Mouse (Mus musculus): ENCODE measurements at regions not wholly inside any gene's neighbourhood (a gene's known extent, or its start where the extent isn't known, plus 50 kb on each side); places are given as distances from the start of the nearest gene placed in this dataset.
"Not testable (repeated sequence)": the region's sequence is repeated elsewhere in the genome, so short reads cannot be mapped to it uniquely, and the experiment has no call there.

GRCm38 (mm10) chr12:98144464-98144863, 114.8 kb downstream of the Galc start:
- WGBS, result 40% methylated on average over 4 of the region's 4 CpGs
- no peak overlapping the region for H3K4me3 ChIP-seq (replicated peaks; ENCODE audit: insufficient read depth, low read depth, low read length)
- H3K27ac ChIP-seq (ENCODE audit: insufficient read depth, low read length), result no peak overlapping the region
- DNase-seq, result no peak
- TF ChIP-seq POLR2A (IDR thresholded peaks at IDR 0.05; ENCODE audit: borderline replicate concordance, insufficient read depth, low read length) (no peak), CTCF (IDR thresholded peaks at IDR 0.05; ENCODE audit: borderline replicate concordance, insufficient read depth, low read depth, low read length) (no peak)
- H3K4me1 ChIP-seq (ENCODE audit: control insufficient read depth, insufficient read depth, low read length), result no peaks in the 10 kb centered on the region
- no peaks in the 10 kb centered on the region for H3K27me3 ChIP-seq (ENCODE audit: control insufficient read depth, insufficient read depth, low read length)

GRCm38 (mm10) chr12:98143170-98143569, 116.1 kb downstream of the Galc start:
- Histone ChIP-seq H3K27ac (ENCODE audit: insufficient read depth, low read length) (no peak overlapping the region), H3K4me3 (replicated peaks; ENCODE audit: insufficient read depth, low read depth, low read length) (no peak overlapping the region), H3K27me3 (ENCODE audit: control insufficient read depth, insufficient read depth, low read length) (no peaks in the 10 kb centered on the region), H3K4me1 (ENCODE audit: control insufficient read depth, insufficient read depth, low read length) (no peaks in the 10 kb centered on the region)
- WGBS, result 21% methylated on average over 1 of the region's 1 CpGs
- TF ChIP-seq CTCF (IDR thresholded peaks at IDR 0.05; ENCODE audit: borderline replicate concordance, insufficient read depth, low read depth, low read length), result no peak
- no peak for TF ChIP-seq POLR2A (IDR thresholded peaks at IDR 0.05; ENCODE audit: borderline replicate concordance, insufficient read depth, low read length)
- DNase-seq, result no peak

- not testable (repeated sequence) for H3K4me3 ChIP-seq (replicated peaks; ENCODE audit: insufficient read depth, low read depth, low read length); H3K4me1 ChIP-seq (ENCODE audit: control insufficient read depth, insufficient read depth, low read length); DNase-seq; H3K27ac ChIP-seq (ENCODE audit: insufficient read depth, low read length); H3K27me3 ChIP-seq (ENCODE audit: control insufficient read depth, insufficient read depth, low read length)
- WGBS, result 74% methylated on average over 3 of the region's 3 CpGs
Observed at GRCm38 (mm10) chr12:98139906-98140305, 119.4 kb downstream of the Galc start.

DNA sequence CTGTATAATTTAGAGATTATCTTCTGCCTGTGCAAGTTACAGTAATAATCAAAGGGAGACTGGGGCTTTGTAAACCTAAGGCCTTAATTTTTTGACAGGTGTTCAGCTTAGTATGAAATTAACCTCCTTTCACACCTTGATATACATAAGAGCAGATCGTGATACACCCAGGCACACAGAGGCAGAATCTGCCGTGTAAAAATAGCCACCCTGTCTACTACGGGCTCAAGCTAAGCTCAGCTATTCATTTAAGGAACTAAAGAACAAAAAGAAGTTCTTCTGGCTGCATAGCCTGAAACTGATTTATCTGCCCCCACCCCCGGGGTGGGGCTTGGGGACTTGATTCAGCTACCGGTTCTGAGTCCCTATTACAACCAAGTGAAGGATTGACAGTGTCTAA, 128.0 kb downstream of the Galc start:
- no peak for TF ChIP-seq CTCF (IDR thresholded peaks at IDR 0.05; ENCODE audit: borderline replicate concordance, insufficient read depth, low read depth, low read length)
- TF ChIP-seq POLR2A (IDR thresholded peaks at IDR 0.05; ENCODE audit: borderline replicate concordance, insufficient read depth, low read length), result no peak
- 75% methylated on average over 5 of the region's 5 CpGs for WGBS
- no peaks in the 10 kb centered on the region for H3K27me3 ChIP-seq (ENCODE audit: control insufficient read depth, insufficient read depth, low read length)
- no peak overlapping the region for H3K27ac ChIP-seq (ENCODE audit: insufficient read depth, low read length)
- H3K4me1 ChIP-seq (ENCODE audit: control insufficient read depth, insufficient read depth, low read length), result no peaks in the 10 kb centered on the region
- H3K4me3 ChIP-seq (replicated peaks; ENCODE audit: insufficient read depth, low read depth, low read length), result no peak overlapping the region
- DNase-seq, result no peak

DNA sequence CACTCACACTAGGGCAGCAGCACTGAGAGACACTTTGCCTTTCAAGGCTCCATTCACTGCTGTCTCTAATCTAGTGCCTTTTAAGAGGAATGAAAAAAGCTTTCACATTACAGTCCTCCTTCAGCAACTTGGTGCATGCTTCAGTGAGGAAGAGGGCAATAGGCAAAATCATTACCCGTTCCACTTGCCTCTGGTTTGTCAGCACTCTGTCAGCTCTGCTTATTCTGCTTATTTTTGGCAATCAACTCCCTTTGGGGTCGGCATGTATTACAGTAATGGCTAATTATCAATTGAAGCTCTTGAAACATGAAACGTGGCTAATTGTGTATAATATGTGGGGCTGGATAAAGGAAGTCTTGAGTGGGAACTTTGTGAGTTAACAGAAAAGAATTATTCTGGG, 135.7 kb downstream of the Galc start:
- no peak overlapping the region for H3K27ac ChIP-seq (ENCODE audit: insufficient read depth, low read length)
- no peaks in the 10 kb centered on the region for H3K27me3 ChIP-seq (ENCODE audit: control insufficient read depth, insufficient read depth, low read length)
- no peaks in the 10 kb centered on the region for H3K4me1 ChIP-seq (ENCODE audit: control insufficient read depth, insufficient read depth, low read length)
- TF ChIP-seq CTCF (IDR thresholded peaks at IDR 0.05; ENCODE audit: borderline replicate concordance, insufficient read depth, low read depth, low read length) (no peak), POLR2A (IDR thresholded peaks at IDR 0.05; ENCODE audit: borderline replicate concordance, insufficient read depth, low read length) (no peak)
- no peak overlapping the region for H3K4me3 ChIP-seq (replicated peaks; ENCODE audit: insufficient read depth, low read depth, low read length)
- 70% methylated on average over 3 of the region's 3 CpGs for WGBS
- no peak for DNase-seq

- Histone ChIP-seq H3K4me1 (ENCODE audit: control insufficient read depth, insufficient read depth, low read length) (no peaks in the 10 kb centered on the region), H3K27me3 (ENCODE audit: control insufficient read depth, insufficient read depth, low read length) (no peaks in the 10 kb centered on the region), H3K27ac (ENCODE audit: insufficient read depth, low read length) (no peak overlapping the region), H3K4me3 (replicated peaks; ENCODE audit: insufficient read depth, low read depth, low read length) (no peak overlapping the region)
- DNase-seq, result no peak
- 88% methylated on average over 9 of the region's 9 CpGs for WGBS
- no peak for TF ChIP-seq POLR2A (IDR thresholded peaks at IDR 0.05; ENCODE audit: borderline replicate concordance, insufficient read depth, low read length)
- TF ChIP-seq CTCF (IDR thresholded peaks at IDR 0.05; ENCODE audit: borderline replicate concordance, insufficient read depth, low read depth, low read length), result no peak
Observed at GRCm38 (mm10) chr12:98108039-98108438, 151.2 kb downstream of the Galc start.

- no peaks in the 10 kb centered on the region for H3K4me1 ChIP-seq (ENCODE audit: control insufficient read depth, insufficient read depth, low read length)
- no peak for DNase-seq
- H3K27ac ChIP-seq (ENCODE audit: insufficient read depth, low read length), result no peak overlapping the region
- TF ChIP-seq POLR2A (IDR thresholded peaks at IDR 0.05; ENCODE audit: borderline replicate concordance, insufficient read depth, low read length) (no peak), CTCF (IDR thresholded peaks at IDR 0.05; ENCODE audit: borderline replicate concordance, insufficient read depth, low read depth, low read length) (no peak)
- 58% methylated on average over 10 of the region's 10 CpGs for WGBS
- H3K27me3 ChIP-seq (ENCODE audit: control insufficient read depth, insufficient read depth, low read length), result no peaks in the 10 kb centered on the region
- no peak overlapping the region for H3K4me3 ChIP-seq (replicated peaks; ENCODE audit: insufficient read depth, low read depth, low read length)
Observed at GRCm38 (mm10) chr12:98106789-98107684, 152.2 kb downstream of the Galc start.

GRCm38 (mm10) chr12:98106151-98106788, 153.0 kb downstream of the Galc start:
- no peak overlapping the region for H3K27ac ChIP-seq (ENCODE audit: insufficient read depth, low read length)
- no peak overlapping the region for H3K4me3 ChIP-seq (replicated peaks; ENCODE audit: insufficient read depth, low read depth, low read length)
- no peaks in the 10 kb centered on the region for H3K4me1 ChIP-seq (ENCODE audit: control insufficient read depth, insufficient read depth, low read length)
- no peak for TF ChIP-seq POLR2A (IDR thresholded peaks at IDR 0.05; ENCODE audit: borderline replicate concordance, insufficient read depth, low read length)
- no peak for TF ChIP-seq CTCF (IDR thresholded peaks at IDR 0.05; ENCODE audit: borderline replicate concordance, insufficient read depth, low read depth, low read length)
- no peak for DNase-seq
- WGBS, result 9% methylated on average over 3 of the region's 3 CpGs
- H3K27me3 ChIP-seq (ENCODE audit: control insufficient read depth, insufficient read depth, low read length), result no peaks in the 10 kb centered on the region

All from cerebellum, adult 2 months (tissue).